Mouse (Mus musculus): ENCODE data around the gene Armc5. TPM values are rescaled to one million over a fixed set of nuclear protein-coding genes. Genes with fewer than 3 reads are reported as not detected.

The Armc5 gene
- total RNA-seq, 1 experiment from 2014 or later = 16.2 TPM

- peak; percentile 49 for DNase-seq
Observed at GRCm38 (mm10) chr7:128288923-128289544, 51.9 kb downstream of the Armc5 start.

Small RNAs within 50 kb of the gene (microRNA-seq; reads per million reads assigned to microRNA genes)
- gene Mir3103 = 0.38 to 0.85 reads per million in 2 experiments

Other genes starting within 250 kb of the Armc5 start
- gene Pycard, start 243.5 kb upstream of the Armc5 start, total RNA-seq (2021) = 3.4 and 10.1 TPM in 2 replicates
- gene Trim72, start 233.4 kb upstream of the Armc5 start, total RNA-seq (2021) = not detected in 2 replicates
- 4.2 and 6.4 TPM in 2 replicates for gene Itgam, start 174.7 kb upstream of the Armc5 start, total RNA-seq (2021)
- gene Gm49368, start 174.7 kb upstream of the Armc5 start, total RNA-seq (2021) = not detected in 2 replicates
- gene Itgax, start 107.8 kb upstream of the Armc5 start, total RNA-seq (2021) = 0.41 and 2.1 TPM in 2 replicates
- gene Itgad, start 83.0 kb upstream of the Armc5 start, total RNA-seq (2021) = 0.45 and 0.93 TPM in 2 replicates
- not detected in 2 replicates for gene Cox6a2, start 31.0 kb upstream of the Armc5 start, total RNA-seq (2021)
- gene 9130023H24Rik, start 689 bp downstream of the Armc5 start, total RNA-seq (2021) = 6.9 and 7.2 TPM in 2 replicates
- 30.0 and 32.3 TPM in 2 replicates for gene Tgfb1i1, start 9.5 kb downstream of the Armc5 start, total RNA-seq (2021)
- not detected in 2 replicates for gene Slc5a2, start 28.3 kb downstream of the Armc5 start, total RNA-seq (2021)
- gene BC017158, start 60.8 kb downstream of the Armc5 start, total RNA-seq (2021) = 25.9 and 26.3 TPM in 2 replicates
- 14.4 and 22.4 TPM in 2 replicates for gene Rgs10, start 181.4 kb downstream of the Armc5 start, total RNA-seq (2021)
- 92.5 and 95.3 TPM in 2 replicates for gene Tial1, start 224.4 kb downstream of the Armc5 start, total RNA-seq (2021)